Mouse (Mus musculus): ENCODE data around the gene Dlx6.

Dlx6 gene

GRCm38 (mm10) chr6:6863160-6863870 is at the start of gene Dlx6:
Gene Dlx6, plus strand, starts transcription at chr6:6863334.
- DNase-seq (ENCODE audit: low spot score in 2 of 2): no peak

GRCm38 (mm10) chr6:6816821-6817220 is 46.3 kb upstream of the Dlx6 start:
- no peak for DNase-seq (ENCODE audit: low spot score in 2 of 2)

GRCm38 (mm10) chr6:6818036-6818788 is 44.9 kb upstream of the Dlx6 start:
- DNase-seq (ENCODE audit: low spot score in 2 of 2): no peak

- DNase-seq (ENCODE audit: low spot score in 2 of 2): no peak
These were observed 44.0 kb upstream of the Dlx6 start for GRCm38 (mm10) chr6:6819134-6819533.

GRCm38 (mm10) chr6:6825313-6825712 is 37.8 kb upstream of the Dlx6 start:
- DNase-seq (ENCODE audit: low spot score in 2 of 2): no peak

- no peak for DNase-seq (ENCODE audit: low spot score in 2 of 2)
These were observed 36.3 kb upstream of the Dlx6 start for GRCm38 (mm10) chr6:6826861-6827260.

- DNase-seq (ENCODE audit: low spot score in 2 of 2): peak; percentile 19 to 27
These were observed 32.7 kb upstream of the Dlx6 start for GRCm38 (mm10) chr6:6830446-6830845.

- DNase-seq (ENCODE audit: low spot score in 2 of 2): no peak
These were observed 29.8 kb upstream of the Dlx6 start for GRCm38 (mm10) chr6:6833301-6833700.

GRCm38 (mm10) chr6:6848541-6848940 is 14.6 kb upstream of the Dlx6 start:
- no peak for DNase-seq (ENCODE audit: low spot score in 2 of 2)

GRCm38 (mm10) chr6:6849744-6850143 is 13.4 kb upstream of the Dlx6 start:
- DNase-seq (ENCODE audit: low spot score in 2 of 2): no peak

GRCm38 (mm10) chr6:6850324-6851060 is 12.6 kb upstream of the Dlx6 start:
- DNase-seq (ENCODE audit: low spot score in 2 of 2): no peak

- no peak for DNase-seq (ENCODE audit: low spot score in 2 of 2)
These were observed 12.0 kb upstream of the Dlx6 start for GRCm38 (mm10) chr6:6851166-6851565.

- DNase-seq (ENCODE audit: low spot score in 2 of 2): no peak
These were observed 10.2 kb upstream of the Dlx6 start for GRCm38 (mm10) chr6:6852944-6853343.

- no peak for DNase-seq (ENCODE audit: low spot score in 2 of 2)
These were observed 9.0 kb upstream of the Dlx6 start for GRCm38 (mm10) chr6:6854176-6854575.

GRCm38 (mm10) chr6:6854902-6855745 is 8.0 kb upstream of the Dlx6 start:
- DNase-seq (ENCODE audit: low spot score in 2 of 2): no peak

- DNase-seq (ENCODE audit: low spot score in 2 of 2): no peak
These were observed 7.4 kb upstream of the Dlx6 start for GRCm38 (mm10) chr6:6855746-6856185.

GRCm38 (mm10) chr6:6856316-6856715 is 6.8 kb upstream of the Dlx6 start:
- DNase-seq (ENCODE audit: low spot score in 2 of 2): no peak

- DNase-seq (ENCODE audit: low spot score in 2 of 2): no peak
These were observed 6.3 kb upstream of the Dlx6 start for GRCm38 (mm10) chr6:6856881-6857280.

- no peak for DNase-seq (ENCODE audit: low spot score in 2 of 2)
These were observed 5.4 kb upstream of the Dlx6 start for GRCm38 (mm10) chr6:6857766-6858165.

- no peak for DNase-seq (ENCODE audit: low spot score in 2 of 2)
These were observed 4.6 kb upstream of the Dlx6 start for GRCm38 (mm10) chr6:6858571-6858970.

- DNase-seq (ENCODE audit: low spot score in 2 of 2): no peak
These were observed 3.8 kb upstream of the Dlx6 start for GRCm38 (mm10) chr6:6859111-6859949.
